In genomic region chr1:190972612-190973192, GRCm38 (mm10) we compare ENCODE assay signal across 10 mouse cellular contexts. TPM values are rescaled to one million over a fixed set of nuclear protein-coding genes. Genes with fewer than 3 reads are reported as not detected.
DNase-seq lines count a peak whose midpoint lies in the region; ATAC-seq lines count a peak whose summit lies in the region.
"Had no signal": no experiment of that assay in that cellular context is flagged by ENCODE, and none has a peak within 500 bp of the region (broad histone marks: within the 10 kb centered on the region; RNA-seq: fewer than 3 reads in every experiment).

No protein-coding gene starts in this region.

- 64% methylated on average over 7 of the region's 7 CpGs for WGBS in intestine, embryonic 15.5 days
- WGBS in midbrain, embryonic 10.5 days: 81% methylated on average over 7 of the region's 7 CpGs

- no peak for ATAC-seq in intestine, embryonic 15.5 days

- no peaks in the 10 kb centered on the region for H3K9me3 ChIP-seq in intestine, embryonic 15.5 days
- H3K9me3 ChIP-seq in midbrain, embryonic 10.5 days (replicated peaks): no peaks in the 10 kb centered on the region

- peaks cover 11% of the 10 kb centered on the region for H3K36me3 ChIP-seq in intestine, embryonic 15.5 days
- peaks cover 80% of the 10 kb centered on the region for H3K36me3 ChIP-seq in midbrain, embryonic 10.5 days

- no peaks in the 10 kb centered on the region for H3K27me3 ChIP-seq in intestine, embryonic 15.5 days (replicated peaks)
- H3K27me3 ChIP-seq in midbrain, embryonic 10.5 days (ENCODE audit: low read depth, poor library complexity, severe bottlenecking): no peaks in the 10 kb centered on the region

- intact Hi-C loops in heart, postnatal 10 days (cut with DNase I): no loop called here

- DNase-seq in adrenal gland, postnatal 14 days: peak; percentile 19
- no peak for DNase-seq in adrenal gland, adult (ENCODE audit: inconsistent age in 2 of 2, low spot score in 1 of 2)
- DNase-seq in lung, postnatal 4 days: peak; percentile 11 to 63
- DNase-seq in lung, postnatal 25 days (ENCODE audit: low spot score): no peak
- DNase-seq in heart, postnatal 10 days: peak; percentile 83
- DNase-seq in testis, postnatal 10 days (ENCODE audit: low spot score): peak; percentile 57
- DNase-seq in midbrain, embryonic 10.5 days (ENCODE audit: low spot score): no peak
- DNase-seq: kidney, postnatal 36 days; lung, adult 18-20 months had no signal

- H3K4me3 ChIP-seq in intestine, embryonic 15.5 days (replicated peaks): no peak overlapping the region
- no peak overlapping the region for H3K4me3 ChIP-seq in midbrain, embryonic 10.5 days

- peaks cover 11% of the 10 kb centered on the region for H3K4me1 ChIP-seq in intestine, embryonic 15.5 days (replicated peaks)
- H3K4me1 ChIP-seq in midbrain, embryonic 10.5 days: peaks cover 20% of the 10 kb centered on the region

- H3K4me2 ChIP-seq in intestine, embryonic 15.5 days (replicated peaks): no peak overlapping the region

- no peak overlapping the region for H3K27ac ChIP-seq in intestine, embryonic 15.5 days
- no peak overlapping the region for H3K27ac ChIP-seq in midbrain, embryonic 10.5 days (replicated peaks)

- H3K9ac ChIP-seq in intestine, embryonic 15.5 days: no peak overlapping the region

RNA-seq across cellular contexts. Expression of gene Vash2, which starts 6.4 kb away (rescaled TPM):
- 0.48 and 1.2 TPM in 2 replicates for total RNA-seq in adrenal gland, postnatal 14 days (2021)
- 1 to 10 TPM; 6.3 to 7.5 TPM for total RNA-seq in heart, postnatal 10 days (2021)
- 15.6 and 19.1 TPM in 2 replicates for polyA plus RNA-seq in intestine, embryonic 15.5 days (2015; fragmentation: Nextera tagmentation; extraction: Ambion mirVana)
- polyA plus RNA-seq in midbrain, embryonic 10.5 days (2016; fragmentation: Nextera tagmentation; extraction: Ambion mirVana): 33.1 and 44.4 TPM in 2 replicates

RNA-seq across cellular contexts. Expression of gene Angel2, which starts 47.8 kb away (rescaled TPM):
- total RNA-seq in adrenal gland, postnatal 14 days (2021): 46.6 and 46.7 TPM in 2 replicates
- 10 to 100 TPM; 28.1 to 32.9 TPM for total RNA-seq in heart, postnatal 10 days (2021)
- 36.2 and 40.2 TPM in 2 replicates for polyA plus RNA-seq in intestine, embryonic 15.5 days (2015; fragmentation: Nextera tagmentation; extraction: Ambion mirVana)
- 55.4 and 63.0 TPM in 2 replicates for polyA plus RNA-seq in midbrain, embryonic 10.5 days (2016; fragmentation: Nextera tagmentation; extraction: Ambion mirVana)

RNA-seq across cellular contexts. Expression of gene Flvcr1, which starts 53.3 kb away (rescaled TPM):
- 15.0 and 23.8 TPM in 2 replicates for total RNA-seq in adrenal gland, postnatal 14 days (2021)
- total RNA-seq in heart, postnatal 10 days (2021): 10 to 100 TPM in 1 of 2 experiments, 1 to 10 TPM in 1; 8.8 to 10.3 TPM
- 9.8 and 10.7 TPM in 2 replicates for polyA plus RNA-seq in intestine, embryonic 15.5 days (2015; fragmentation: Nextera tagmentation; extraction: Ambion mirVana)
- polyA plus RNA-seq in midbrain, embryonic 10.5 days (2016; fragmentation: Nextera tagmentation; extraction: Ambion mirVana): 8.3 and 8.6 TPM in 2 replicates

Comparison
In these comparisons a context has a peak if more than half of its experiments do, and no peak if none do; other contexts are left out.
1. DNase-seq: peak in adrenal gland, postnatal 14 days (single experiment), lung, postnatal 4 days (2 of 2), heart, postnatal 10 days (2 of 2) and testis, postnatal 10 days (single experiment); none in adrenal gland, adult (0 of 2), lung, postnatal 25 days (single experiment) and midbrain, embryonic 10.5 days (single experiment).